Mouse (Mus musculus) ES-Bruce4 (cell line): ENCODE results near the gene Mta2.

ENCODE experiments used
- CTCF ChIP-seq: IDR thresholded peaks from one replicate; pipeline ENCODE4 v1.8.1; 2011; ENCODE audit warnings: low read depth, low read length
- POLR2A ChIP-seq: IDR thresholded peaks from one replicate; pipeline ENCODE4 v1.8.1; 2011; ENCODE audit warnings: low read length; ENCODE audit not compliant: insufficient read depth

DNA sequence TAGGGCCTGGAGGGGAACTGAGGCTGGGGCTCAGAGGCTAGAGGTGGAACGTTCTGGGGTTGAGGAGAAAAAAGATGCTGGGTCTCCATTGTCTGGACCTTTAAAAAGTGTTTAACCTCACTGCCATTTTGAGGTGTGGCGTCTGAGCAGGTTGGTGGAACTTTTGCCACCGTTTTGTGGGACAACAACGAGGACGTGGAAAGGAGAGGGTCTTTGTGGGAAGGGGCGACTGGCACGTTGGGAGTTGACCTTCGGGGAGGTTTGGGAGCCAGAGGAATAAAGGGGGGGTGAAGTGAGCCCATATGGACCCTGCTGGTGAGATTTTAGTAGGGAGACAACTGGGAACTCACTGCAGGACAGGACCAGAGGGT is 25.7 kb downstream of the Mta2 start:
- TF ChIP-seq POLR2A (no peak), CTCF (no peak)
